Mouse (Mus musculus): ENCODE measurements at regions not wholly inside any gene's neighbourhood (a gene's known extent, or its start where the extent isn't known, plus 50 kb on each side); places are given as distances from the start of the nearest gene placed in this dataset.
A peak's percentile ranks its signal among the peaks of the same experiment; 100 is the strongest.

- H3K27ac ChIP-seq (ENCODE audit: low read depth, low read length), result no peak overlapping the region
- no peaks in the 10 kb centered on the region for H3K36me3 ChIP-seq (ENCODE audit: control insufficient read depth, insufficient read depth, low read length)
- H3K4me3 ChIP-seq (ENCODE audit: low read depth, low read length), result no peak overlapping the region
- H3K9ac ChIP-seq (ENCODE audit: low read length), result no peak overlapping the region
- no peaks in the 10 kb centered on the region for H3K9me3 ChIP-seq (ENCODE audit: control insufficient read depth, low read length)
- DNase-seq (ENCODE audit: low spot score) (no peak), ATAC-seq (ENCODE audit: insufficient read depth, low FRiP score, low TSS enrichment) (no peak)
- WGBS, result 69% methylated on average over 10 of the region's 10 CpGs
- H3K4me2 ChIP-seq (ENCODE audit: low read depth), result no peak overlapping the region
- no peaks in the 10 kb centered on the region for H3K4me1 ChIP-seq (ENCODE audit: control insufficient read depth, insufficient read depth, low read length)
- H3K27me3 ChIP-seq (ENCODE audit: control insufficient read depth, insufficient read depth, low read length), result no peaks in the 10 kb centered on the region
Measured at GRCm38 (mm10) chr17:82999710-83000109, 215.4 kb upstream of the Pkdcc start.

GRCm38 (mm10) chr17:83000411-83000810, 214.7 kb upstream of the Pkdcc start:
- DNase-seq (ENCODE audit: low spot score) (no peak), ATAC-seq (ENCODE audit: insufficient read depth, low FRiP score, low TSS enrichment) (no peak)
- Histone ChIP-seq H3K27ac (ENCODE audit: low read depth, low read length) (no peak overlapping the region), H3K9ac (ENCODE audit: low read length) (no peak overlapping the region), H3K36me3 (ENCODE audit: control insufficient read depth, insufficient read depth, low read length) (no peaks in the 10 kb centered on the region), H3K27me3 (ENCODE audit: control insufficient read depth, insufficient read depth, low read length) (no peaks in the 10 kb centered on the region), H3K9me3 (ENCODE audit: control insufficient read depth, low read length) (no peaks in the 10 kb centered on the region), H3K4me3 (ENCODE audit: low read depth, low read length) (no peak overlapping the region), H3K4me1 (ENCODE audit: control insufficient read depth, insufficient read depth, low read length) (no peaks in the 10 kb centered on the region), H3K4me2 (ENCODE audit: low read depth) (no peak overlapping the region)
- 72% methylated on average over 8 of the region's 8 CpGs for WGBS

GRCm38 (mm10) chr17:83001567-83001966, 213.5 kb upstream of the Pkdcc start:
- H3K9ac ChIP-seq (ENCODE audit: low read length), result no peak overlapping the region
- H3K36me3 ChIP-seq (ENCODE audit: control insufficient read depth, insufficient read depth, low read length), result no peaks in the 10 kb centered on the region
- no peaks in the 10 kb centered on the region for H3K4me1 ChIP-seq (ENCODE audit: control insufficient read depth, insufficient read depth, low read length)
- no peak overlapping the region for H3K4me3 ChIP-seq (ENCODE audit: low read depth, low read length)
- DNase-seq (ENCODE audit: low spot score), result no peak
- no peaks in the 10 kb centered on the region for H3K27me3 ChIP-seq (ENCODE audit: control insufficient read depth, insufficient read depth, low read length)
- no peak overlapping the region for H3K4me2 ChIP-seq (ENCODE audit: low read depth)
- no peak overlapping the region for H3K27ac ChIP-seq (ENCODE audit: low read depth, low read length)
- no peaks in the 10 kb centered on the region for H3K9me3 ChIP-seq (ENCODE audit: control insufficient read depth, low read length)
- peak; percentile 69; the same call in 1 of the 2 replicates for ATAC-seq (ENCODE audit: insufficient read depth, low FRiP score, low TSS enrichment)
- WGBS, result 10% methylated on average over 2 of the region's 2 CpGs

GRCm38 (mm10) chr17:83010845-83011244, 204.2 kb upstream of the Pkdcc start:
- no peak overlapping the region for H3K27ac ChIP-seq (ENCODE audit: low read depth, low read length)
- H3K4me3 ChIP-seq (ENCODE audit: low read depth, low read length), result no peak overlapping the region
- 93% methylated on average over 1 of the region's 1 CpGs for WGBS
- DNase-seq (ENCODE audit: low spot score) (no peak), ATAC-seq (ENCODE audit: insufficient read depth, low FRiP score, low TSS enrichment) (no peak)
- H3K9me3 ChIP-seq (ENCODE audit: control insufficient read depth, low read length), result no peaks in the 10 kb centered on the region
- no peaks in the 10 kb centered on the region for H3K27me3 ChIP-seq (ENCODE audit: control insufficient read depth, insufficient read depth, low read length)
- H3K9ac ChIP-seq (ENCODE audit: low read length), result no peak overlapping the region
- no peaks in the 10 kb centered on the region for H3K36me3 ChIP-seq (ENCODE audit: control insufficient read depth, insufficient read depth, low read length)
- H3K4me2 ChIP-seq (ENCODE audit: low read depth), result no peak overlapping the region
- H3K4me1 ChIP-seq (ENCODE audit: control insufficient read depth, insufficient read depth, low read length), result no peaks in the 10 kb centered on the region

GRCm38 (mm10) chr17:83015656-83016055, 199.4 kb upstream of the Pkdcc start:
- H3K27ac ChIP-seq (ENCODE audit: low read depth, low read length), result no peak overlapping the region

GRCm38 (mm10) chr17:83016936-83017335, 198.2 kb upstream of the Pkdcc start:
- no peaks in the 10 kb centered on the region for H3K9me3 ChIP-seq (ENCODE audit: control insufficient read depth, low read length)
- 95% methylated on average over 5 of the region's 5 CpGs for WGBS
- no peak for ATAC-seq (ENCODE audit: insufficient read depth, low FRiP score, low TSS enrichment)
- no peak overlapping the region for H3K4me2 ChIP-seq (ENCODE audit: low read depth)
- H3K27ac ChIP-seq (ENCODE audit: low read depth, low read length), result no peak overlapping the region
- no peak for DNase-seq (ENCODE audit: low spot score)
- no peak overlapping the region for H3K4me3 ChIP-seq (ENCODE audit: low read depth, low read length)
- H3K36me3 ChIP-seq (ENCODE audit: control insufficient read depth, insufficient read depth, low read length), result no peaks in the 10 kb centered on the region
- H3K9ac ChIP-seq (ENCODE audit: low read length), result no peak overlapping the region
- H3K27me3 ChIP-seq (ENCODE audit: control insufficient read depth, insufficient read depth, low read length), result no peaks in the 10 kb centered on the region
- H3K4me1 ChIP-seq (ENCODE audit: control insufficient read depth, insufficient read depth, low read length), result no peaks in the 10 kb centered on the region

More at GRCm38 (mm10) chr17:83015656-83016055, 199.4 kb upstream of the Pkdcc start:
- Histone ChIP-seq H3K36me3 (ENCODE audit: control insufficient read depth, insufficient read depth, low read length) (no peaks in the 10 kb centered on the region), H3K4me1 (ENCODE audit: control insufficient read depth, insufficient read depth, low read length) (no peaks in the 10 kb centered on the region), H3K9me3 (ENCODE audit: control insufficient read depth, low read length) (no peaks in the 10 kb centered on the region), H3K27me3 (ENCODE audit: control insufficient read depth, insufficient read depth, low read length) (no peaks in the 10 kb centered on the region), H3K4me3 (ENCODE audit: low read depth, low read length) (no peak overlapping the region), H3K9ac (ENCODE audit: low read length) (no peak overlapping the region), H3K4me2 (ENCODE audit: low read depth) (no peak overlapping the region)
- DNase-seq (ENCODE audit: low spot score), result no peak
- no peak for ATAC-seq (ENCODE audit: insufficient read depth, low FRiP score, low TSS enrichment)
- 53% methylated on average over 2 of the region's 2 CpGs for WGBS

- Histone ChIP-seq H3K4me2 (ENCODE audit: low read depth) (no peak overlapping the region), H3K4me1 (ENCODE audit: control insufficient read depth, insufficient read depth, low read length) (no peaks in the 10 kb centered on the region), H3K4me3 (ENCODE audit: low read depth, low read length) (no peak overlapping the region), H3K27me3 (ENCODE audit: control insufficient read depth, insufficient read depth, low read length) (no peaks in the 10 kb centered on the region), H3K36me3 (ENCODE audit: control insufficient read depth, insufficient read depth, low read length) (no peaks in the 10 kb centered on the region), H3K27ac (ENCODE audit: low read depth, low read length) (no peak overlapping the region), H3K9ac (ENCODE audit: low read length) (no peak overlapping the region), H3K9me3 (ENCODE audit: control insufficient read depth, low read length) (no peaks in the 10 kb centered on the region)
- WGBS, result 78% methylated on average over 5 of the region's 5 CpGs
- no peak for ATAC-seq (ENCODE audit: insufficient read depth, low FRiP score, low TSS enrichment)
- DNase-seq (ENCODE audit: low spot score), result no peak
Measured at GRCm38 (mm10) chr17:83019267-83019666, 195.8 kb upstream of the Pkdcc start.

GRCm38 (mm10) chr17:83020576-83020975, 194.5 kb upstream of the Pkdcc start:
- ATAC-seq (ENCODE audit: insufficient read depth, low FRiP score, low TSS enrichment) (no peak), DNase-seq (ENCODE audit: low spot score) (no peak)
- no peaks in the 10 kb centered on the region for H3K36me3 ChIP-seq (ENCODE audit: control insufficient read depth, insufficient read depth, low read length)
- no peaks in the 10 kb centered on the region for H3K4me1 ChIP-seq (ENCODE audit: control insufficient read depth, insufficient read depth, low read length)
- no peaks in the 10 kb centered on the region for H3K27me3 ChIP-seq (ENCODE audit: control insufficient read depth, insufficient read depth, low read length)
- H3K9me3 ChIP-seq (ENCODE audit: control insufficient read depth, low read length), result no peaks in the 10 kb centered on the region
- H3K4me2 ChIP-seq (ENCODE audit: low read depth), result no peak overlapping the region
- H3K9ac ChIP-seq (ENCODE audit: low read length), result no peak overlapping the region
- H3K27ac ChIP-seq (ENCODE audit: low read depth, low read length), result no peak overlapping the region
- no peak overlapping the region for H3K4me3 ChIP-seq (ENCODE audit: low read depth, low read length)
- 79% methylated on average over 10 of the region's 10 CpGs for WGBS

GRCm38 (mm10) chr17:83025340-83025816, 189.7 kb upstream of the Pkdcc start:
- no peak overlapping the region for H3K4me3 ChIP-seq (ENCODE audit: low read depth, low read length)
- H3K4me2 ChIP-seq (ENCODE audit: low read depth), result no peak overlapping the region
- peak; percentile 86 for DNase-seq (ENCODE audit: low spot score)
- no peaks in the 10 kb centered on the region for H3K36me3 ChIP-seq (ENCODE audit: control insufficient read depth, insufficient read depth, low read length)
- 23% methylated on average over 5 of the region's 5 CpGs for WGBS
- no peaks in the 10 kb centered on the region for H3K4me1 ChIP-seq (ENCODE audit: control insufficient read depth, insufficient read depth, low read length)
- ATAC-seq (ENCODE audit: insufficient read depth, low FRiP score, low TSS enrichment), result peak; percentile 58; the same call in 1 of the 2 replicates
- no peak overlapping the region for H3K27ac ChIP-seq (ENCODE audit: low read depth, low read length)
- no peaks in the 10 kb centered on the region for H3K27me3 ChIP-seq (ENCODE audit: control insufficient read depth, insufficient read depth, low read length)
- H3K9me3 ChIP-seq (ENCODE audit: control insufficient read depth, low read length), result 0 out of 2 replicates have a peak, but pooled peaks cover 2% of the 10 kb centered on the region
- H3K9ac ChIP-seq (ENCODE audit: low read length), result no peak overlapping the region

All from neural tube, embryonic 11.5 days (tissue).